Mouse (Mus musculus) CH12.LX (cell line): ENCODE results near the gene Dcst1. TPM values are rescaled to one million over a fixed set of nuclear protein-coding genes. Genes with fewer than 3 reads are reported as not detected.
A peak's percentile ranks its signal among the peaks of the same experiment; 100 is the strongest.

Source experiments
- DNase-seq: peaks from one replicate; pipeline ENCODE4 v3.0.0-alpha.2; 2013; ENCODE audit errors: extremely low read depth
- H3K27ac ChIP-seq: 2 replicates; pipeline ENCODE4 v1.5.1; 2012; ENCODE audit warnings: low read depth, mild to moderate bottlenecking, control low read depth, moderate library complexity; ENCODE audit not compliant: insufficient read depth
- H3K27me3 ChIP-seq: replicated peaks from 2 replicates; pipeline ENCODE3; 2012; ENCODE audit warnings: inconsistent platforms
- H3K36me3 ChIP-seq, 2 experiments: replicated peaks in 1 of 2; 2 replicates each; pipeline versions ENCODE3 to v1.6.1; 2012; ENCODE audit warnings: inconsistent platforms in 1 of 2, low read length in 1 of 2, mild to moderate bottlenecking in 1 of 2, mixed read lengths in 1 of 2, moderate library complexity in 1 of 2; ENCODE audit not compliant: control insufficient read depth in 1 of 2, insufficient read depth in 1 of 2
- H3K4me1 ChIP-seq, 2 experiments: 2 replicates each; pipeline ENCODE4 v1.6.1; 2012; ENCODE audit warnings: inconsistent platforms in 1 of 2, moderate library complexity in 1 of 2; ENCODE audit not compliant: insufficient read depth in 2 of 2, control insufficient read depth in 1 of 2
- H3K4me2 ChIP-seq: 2 replicates; pipeline ENCODE4 v1.6.1; 2012; ENCODE audit warnings: low read depth, mild to moderate bottlenecking, control low read depth; ENCODE audit not compliant: poor library complexity, insufficient read depth, severe bottlenecking
- H3K4me3 ChIP-seq, 3 experiments: fragments of 150-350 bp in 1 of 3; sonication (generic) in 1 of 3; replicated peaks in 1 of 3; 2 replicates each; pipeline versions ENCODE3 to v1.5.1; 2011 to 2012; ENCODE audit warnings: low read depth in 2 of 3, low read length in 2 of 3, mild to moderate bottlenecking in 2 of 3, moderate library complexity in 2 of 3, control low read depth in 1 of 3, improper control_type of control experiment in 1 of 3, inconsistent platforms in 1 of 3, mixed read lengths in 1 of 3; ENCODE audit not compliant: poor library complexity in 1 of 3
- H3K79me2 ChIP-seq: replicated peaks from 2 replicates; pipeline ENCODE4 v1.6.1; 2012; ENCODE audit warnings: mild to moderate bottlenecking, moderate library complexity; ENCODE audit not compliant: control insufficient read depth, poor library complexity, insufficient read depth, severe bottlenecking; ENCODE audit errors: extremely low read depth
- H3K9ac ChIP-seq: 2 replicates; pipeline ENCODE4 v1.6.1; 2012; ENCODE audit warnings: low read depth, mild to moderate bottlenecking, control low read depth, moderate library complexity; ENCODE audit not compliant: insufficient read depth
- H3K9me3 ChIP-seq: replicated peaks from 2 replicates; pipeline ENCODE3; 2012; ENCODE audit warnings: low read length, inconsistent platforms, mixed read lengths
- BHLHE40 ChIP-seq: IDR thresholded peaks from 2 replicates; pipeline ENCODE4 v1.6.1; 2011; ENCODE audit warnings: mild to moderate bottlenecking, low read depth, low read length, improper control_type of control experiment
- CHD1 ChIP-seq: IDR thresholded peaks from 2 replicates; pipeline ENCODE4 v1.6.1; 2012; ENCODE audit warnings: low read depth, low read length, improper control_type of control experiment, inconsistent platforms
- CHD2 ChIP-seq: IDR thresholded peaks from 2 replicates; pipeline ENCODE4 v1.6.1; 2011; ENCODE audit warnings: low read length, improper control_type of control experiment
- E2F4 ChIP-seq: IDR thresholded peaks from 2 replicates; pipeline ENCODE4 v1.6.1; 2011; ENCODE audit warnings: low read depth, low read length, improper control_type of control experiment; ENCODE audit not compliant: insufficient replicate concordance
- EP300 ChIP-seq: IDR thresholded peaks from 2 replicates; pipeline ENCODE4 v1.6.1; 2011; ENCODE audit warnings: low read length, improper control_type of control experiment
- GABPA ChIP-seq: IDR thresholded peaks from 2 replicates; pipeline ENCODE4 v1.6.1; 2012; ENCODE audit warnings: low read depth, low read length, improper control_type of control experiment, inconsistent platforms; ENCODE audit not compliant: insufficient replicate concordance
- IRF4 ChIP-seq: IDR thresholded peaks from 2 replicates; pipeline ENCODE4 v1.6.1; 2014; ENCODE audit warnings: low read depth, mild to moderate bottlenecking, inconsistent platforms, low read length, improper control_type of control experiment
- JUN ChIP-seq: IDR thresholded peaks from 2 replicates; pipeline ENCODE4 v1.6.1; 2011; ENCODE audit warnings: low read depth, mild to moderate bottlenecking, low read length, improper control_type of control experiment, moderate library complexity; ENCODE audit not compliant: insufficient read depth
- JUND ChIP-seq: conservative IDR thresholded peaks from 2 replicates; pipeline ENCODE4 v1.6.1; 2011; ENCODE audit warnings: low read depth, low read length, improper control_type of control experiment
- KAT2A ChIP-seq: IDR thresholded peaks from 2 replicates; pipeline ENCODE4 v1.6.1; 2012; ENCODE audit warnings: low read length, improper control_type of control experiment, inconsistent platforms; ENCODE audit not compliant: insufficient replicate concordance
- MAFK ChIP-seq: IDR thresholded peaks from 2 replicates; pipeline ENCODE4 v1.6.1; 2011; ENCODE audit warnings: low read length, improper control_type of control experiment; ENCODE audit not compliant: insufficient replicate concordance
- MAX ChIP-seq: IDR thresholded peaks from 2 replicates; pipeline ENCODE4 v1.6.1; 2011; ENCODE audit warnings: low read length, improper control_type of control experiment
- MAZ ChIP-seq: IDR thresholded peaks from 2 replicates; pipeline ENCODE4 v1.6.1; 2012; ENCODE audit warnings: low read depth, mild to moderate bottlenecking, inconsistent platforms, low read length, improper control_type of control experiment, moderate library complexity
- MEF2A ChIP-seq: IDR thresholded peaks from 2 replicates; pipeline ENCODE4 v1.6.1; 2014; ENCODE audit warnings: low read depth, mild to moderate bottlenecking, inconsistent platforms, low read length, improper control_type of control experiment, borderline replicate concordance
- MYC ChIP-seq: IDR thresholded peaks from 2 replicates; pipeline ENCODE4 v1.6.1; 2011; ENCODE audit warnings: low read depth, mild to moderate bottlenecking, improper control_type of control experiment, low read length
- NELFE ChIP-seq: IDR thresholded peaks from 2 replicates; pipeline ENCODE4 v1.6.1; 2011; ENCODE audit warnings: low read depth, low read length, improper control_type of control experiment
- NRF1 ChIP-seq: IDR thresholded peaks from 2 replicates; pipeline ENCODE4 v1.6.1; 2014; ENCODE audit warnings: low read depth, mild to moderate bottlenecking, inconsistent platforms, low read length, improper control_type of control experiment, moderate library complexity
- PAX5 ChIP-seq: IDR thresholded peaks from 2 replicates; pipeline ENCODE4 v1.6.1; 2012; ENCODE audit warnings: low read length, inconsistent platforms, mixed read lengths
- POLR2AphosphoS2 ChIP-seq: IDR thresholded peaks from 2 replicates; pipeline ENCODE4 v1.6.1; 2011; ENCODE audit warnings: low read depth, low read length, improper control_type of control experiment
- SIN3A ChIP-seq: IDR thresholded peaks from 2 replicates; pipeline ENCODE4 v1.6.1; 2012; ENCODE audit warnings: low read length, improper control_type of control experiment, inconsistent platforms
- TCF12 ChIP-seq: IDR thresholded peaks from 2 replicates; pipeline ENCODE4 v1.6.1; 2014; ENCODE audit warnings: low read depth, mild to moderate bottlenecking, inconsistent platforms, low read length, improper control_type of control experiment
- ZMIZ1 ChIP-seq: IDR thresholded peaks from 2 replicates; pipeline ENCODE4 v1.6.1; 2012; ENCODE audit warnings: low read depth, mild to moderate bottlenecking, inconsistent platforms, low read length, improper control_type of control experiment
- ZNF384 ChIP-seq: IDR thresholded peaks from 2 replicates; pipeline ENCODE4 v1.6.1; 2012; ENCODE audit warnings: low read depth, low read length, improper control_type of control experiment, inconsistent platforms
- dilution Hi-C: fragments of 300-500 bp; cut with MboI; formaldehyde crosslinking; loops from 2 replicates; pipeline ENCODE4 v1.14.3; 2020; ENCODE audit warnings: low sequenced_read_pairs; ENCODE audit not compliant: extremely low pct_unique_long_range_greater_than_20kb, extremely low pct_ligation_motif_present
- in situ Hi-C: fragments of 300-500 bp; cut with MboI; formaldehyde crosslinking; loops from 3 replicates; pipeline ENCODE4 v1.14.3; 2019; ENCODE audit warnings: low sequenced_read_pairs, low pct_ligation_motif_present, low pct_unique_long_range_greater_than_20kb, mixed read lengths
- polyA plus RNA-seq: library from polyadenylated mRNA; unstranded; fragments of >175 nt; gene quantifications from 2 replicates; pipeline ENCODE4 v1.2.1, GENCODE M21; 2012; ENCODE audit warnings: low read depth; ENCODE audit not compliant: insufficient read length
- total RNA-seq, 2 experiments: library from RNA; depleted of rRNA; stranded (reverse); fragments of 300-350 nt in 1 of 2; fragments of >200 nt in 1 of 2; gene quantifications; 2 replicates each; pipeline ENCODE4 v1.2.3; 2012 to 2014

Gene Dcst1
- total and polyA plus RNA-seq, 3 experiments, result 0.04 to 0.10 TPM; not detected in 1

- TF ChIP-seq JUND, result no peak
- no peak for TF ChIP-seq ZNF384
- TF ChIP-seq E2F4, result no peak
- TF ChIP-seq MAX, result 0 out of 2 replicates have a peak, but pooled peaks have one; percentile 8
- peak; percentile 66 for TF ChIP-seq MAZ
- TF ChIP-seq KAT2A, result no peak
- no peak for TF ChIP-seq EP300
- no peak for TF ChIP-seq JUN
- no peak; the same call in 1 of the 2 replicates for TF ChIP-seq IRF4
Measured at GRCm38 (mm10) chr3:89393605-89394004, 28.6 kb upstream of the Dcst1 start (continued).

GRCm38 (mm10) chr3:89392871-89393311 is 27.8 kb upstream of the Dcst1 start:
- in situ Hi-C loops, result no loop called here
- Histone ChIP-seq H3K27me3 (no peaks in the 10 kb centered on the region), H3K79me2 (peaks cover 13% of the 10 kb centered on the region; the same call in 1 of the 2 replicates), H3K9me3 (no peaks in the 10 kb centered on the region), H3K4me1 (peaks cover 6 to 49% of the 10 kb centered on the region in 2 experiments), H3K9ac (peak overlapping the region; percentile 97), H3K27ac (peak overlapping the region; percentile 99), H3K36me3 (peaks cover 0 to 6% of the 10 kb centered on the region in 2 experiments), H3K4me3 (peak overlapping the region; percentile 62 to 86 (median 85)), H3K4me2 (peak overlapping the region; percentile 38)
- dilution Hi-C loops, result no loop called here
- DNase-seq, result no peak
- TF ChIP-seq MAFK (no peak), GABPA (no peak), POLR2AphosphoS2 (no peak), NELFE (0 out of 2 replicates have a peak, but pooled peaks have one; percentile 23), ZMIZ1 (peak; percentile 27; the same call in 1 of the 2 replicates), MAX (no peak), MYC (no peak), EP300 (no peak), CHD1 (no peak), MEF2A (no peak), NRF1 (no peak), PAX5 (no peak), IRF4 (no peak), SIN3A (no peak), BHLHE40 (no peak), CHD2 (no peak), TCF12 (0 out of 2 replicates have a peak, but pooled peaks have one; percentile 4)
